Mouse (Mus musculus) c-Kit-negative CD71-positive TER-119-positive erythroid progenitor cells, embryonic 14.5 days (primary cell): ENCODE measurements around the gene Lhfp.
"Not testable (repeated sequence)": the region's sequence is repeated elsewhere in the genome, so short reads cannot be mapped to it uniquely, and the experiment has no call there.

Experiments
- DNase-seq: peaks from one replicate; pipeline ENCODE4 v3.0.0-alpha.2; 2013; ENCODE audit warnings: low read depth, low spot score

Lhfp gene

GRCm38 (mm10) chr3:53210691-53211526, 169.6 kb downstream of the Lhfp start:
- DNase-seq, result no peak

GRCm38 (mm10) chr3:53212599-53212998, 171.3 kb downstream of the Lhfp start:
- no peak for DNase-seq

- DNase-seq, result no peak
Observed at GRCm38 (mm10) chr3:53213346-53213745, 172.0 kb downstream of the Lhfp start.

- DNase-seq, result no peak
Observed at GRCm38 (mm10) chr3:53213746-53214271, 172.5 kb downstream of the Lhfp start.

GRCm38 (mm10) chr3:53214386-53214785, 173.1 kb downstream of the Lhfp start:
- DNase-seq, result no peak

GRCm38 (mm10) chr3:53217697-53218096, 176.4 kb downstream of the Lhfp start:
- DNase-seq, result no peak

- DNase-seq, result no peak
Observed at GRCm38 (mm10) chr3:53221531-53222272, 180.4 kb downstream of the Lhfp start.

- no peak for DNase-seq
Observed at GRCm38 (mm10) chr3:53224141-53224540, 182.8 kb downstream of the Lhfp start.

GRCm38 (mm10) chr3:53225774-53226173, 184.4 kb downstream of the Lhfp start:
- DNase-seq, result no peak

GRCm38 (mm10) chr3:53226223-53226622, 184.9 kb downstream of the Lhfp start:
- no peak for DNase-seq

GRCm38 (mm10) chr3:53227866-53228265, 186.5 kb downstream of the Lhfp start:
- DNase-seq, result no peak

- no peak for DNase-seq
Observed at GRCm38 (mm10) chr3:53230562-53230961, 189.2 kb downstream of the Lhfp start.

- DNase-seq, result no peak
Observed at GRCm38 (mm10) chr3:53231112-53231511, 189.8 kb downstream of the Lhfp start.

GRCm38 (mm10) chr3:53232411-53232810, 191.1 kb downstream of the Lhfp start:
- DNase-seq, result not testable (repeated sequence)

GRCm38 (mm10) chr3:53234689-53235088, 193.4 kb downstream of the Lhfp start:
- DNase-seq, result no peak

- no peak for DNase-seq
Observed at GRCm38 (mm10) chr3:53236471-53236870, 195.1 kb downstream of the Lhfp start.

GRCm38 (mm10) chr3:53240150-53240549, 198.8 kb downstream of the Lhfp start:
- no peak for DNase-seq

- DNase-seq, result no peak
Observed at GRCm38 (mm10) chr3:53245571-53246208, 204.4 kb downstream of the Lhfp start.

- no peak for DNase-seq
Observed at GRCm38 (mm10) chr3:53247102-53247501, 205.8 kb downstream of the Lhfp start.

- DNase-seq, result no peak
Observed at GRCm38 (mm10) chr3:53248158-53248874, 207.0 kb downstream of the Lhfp start.

GRCm38 (mm10) chr3:53252556-53252955, 211.2 kb downstream of the Lhfp start:
- DNase-seq, result no peak
